Mouse (Mus musculus) kidney, postnatal 0 days (tissue): Measurements from ENCODE around the gene Gdf7. TPM values are rescaled to one million over a fixed set of nuclear protein-coding genes. Genes with fewer than 3 reads are reported as not detected.

Experiments used
- ATAC-seq: fragments of 200-750 bp; cut with Nextera tagmentation; replicated peaks from 2 replicates; pipeline ENCODE4 v1.8.0; 2017; ENCODE audit warnings: low read depth, moderate number of reproducible peaks, moderate TSS enrichment, moderate library complexity; ENCODE audit not compliant: low FRiP score
- DNase-seq: peaks from one replicate; pipeline ENCODE4 v3.0.0-alpha.2; 2016; ENCODE audit warnings: low spot score
- H3K27ac ChIP-seq: fragments of 300-500 bp; sonication (generic); 2 replicates; pipeline ENCODE4 v1.5.1; 2014; ENCODE audit warnings: mild to moderate bottlenecking
- H3K27me3 ChIP-seq: fragments of 300-500 bp; sonication (generic); 2 replicates; pipeline ENCODE4 v1.6.1; 2014; ENCODE audit warnings: low read length, mixed read lengths; ENCODE audit not compliant: insufficient read depth
- H3K36me3 ChIP-seq: fragments of 300-500 bp; sonication (generic); 2 replicates; pipeline ENCODE4 v1.6.1; 2014; ENCODE audit warnings: low read length, mixed read lengths; ENCODE audit not compliant: insufficient read depth
- H3K4me1 ChIP-seq: fragments of 300-500 bp; sonication (generic); replicated peaks from 2 replicates; pipeline ENCODE4 v1.6.1; 2014; ENCODE audit warnings: antibody characterized with exemption, low read length, mixed read lengths; ENCODE audit not compliant: insufficient read depth
- H3K4me2 ChIP-seq: fragments of 300-500 bp; sonication (generic); 2 replicates; pipeline ENCODE4 v1.6.1; 2014; ENCODE audit warnings: mild to moderate bottlenecking, low read length, moderate library complexity, mixed read lengths
- H3K4me3 ChIP-seq: fragments of 300-500 bp; sonication (generic); replicated peaks from 2 replicates; pipeline ENCODE4 v1.5.1; 2014; ENCODE audit warnings: low read depth, low read length
- H3K9ac ChIP-seq: fragments of 300-500 bp; sonication (generic); 2 replicates; pipeline ENCODE4 v1.6.1; 2014; ENCODE audit warnings: low read depth, low read length
- H3K9me3 ChIP-seq: fragments of 300-500 bp; sonication (generic); replicated peaks from 2 replicates; pipeline ENCODE4 v1.6.1; 2016; ENCODE audit warnings: low read length, inconsistent platforms, mixed read lengths
- CTCF ChIP-seq: IDR thresholded peaks from 2 replicates; pipeline ENCODE4 v1.5.1; 2016; ENCODE audit warnings: antibody characterized with exemption, low read depth, mild to moderate bottlenecking, moderate library complexity
- WGBS: fragments of 180-500 bp; shearing (Covaris S2); extraction: QIAGEN DNeasy Blood & Tissue Kit; methylation state at CpG from one replicate; pipeline ENCODE4 v1.1.7; 2014; 5-methylcytosine and 5-hydroxymethylcytosine counted together
- polyA plus RNA-seq: library from polyadenylated mRNA; unstranded; fragments of >200 nt; fragmentation: Nextera tagmentation; extraction: Ambion mirVana; gene quantifications from 2 replicates; pipeline ENCODE4 v1.2.1, GENCODE M21; 2015

Gdf7 gene
- polyA plus RNA-seq, 1 experiment from 2014 or later, result 3.1 TPM

DNA sequence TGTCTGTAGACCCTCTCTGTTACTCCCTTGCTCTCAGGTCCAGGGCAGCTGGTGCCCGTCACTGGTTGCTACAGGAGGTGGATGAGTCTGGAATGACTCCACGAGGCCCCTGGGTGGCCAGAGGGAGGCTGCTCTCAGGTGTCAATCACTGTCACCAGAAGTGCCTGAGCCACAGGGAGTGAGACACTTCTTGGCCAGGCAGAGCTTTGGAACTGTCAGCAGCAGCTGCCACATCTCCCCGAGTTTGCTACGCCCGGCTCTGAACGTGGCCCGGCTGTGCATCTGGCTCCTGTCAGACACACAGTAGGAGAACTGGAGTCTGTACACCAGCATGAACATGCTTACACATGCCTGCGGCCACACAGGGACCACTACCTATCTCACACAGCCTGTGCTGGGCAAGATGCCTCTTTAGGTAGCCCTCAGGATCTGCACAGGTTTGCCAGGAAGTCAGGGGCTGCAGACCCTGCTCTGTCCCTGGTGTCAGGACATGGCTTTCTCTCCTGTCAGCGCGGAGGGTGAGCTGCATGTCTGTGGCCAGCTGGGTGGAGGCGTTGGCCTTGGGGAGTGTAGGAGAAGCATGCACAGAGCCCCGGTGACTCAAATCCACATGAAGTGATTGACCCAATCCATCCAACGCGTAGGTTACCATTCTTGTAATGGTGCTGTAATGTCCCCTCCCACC, 29.9 kb upstream of the Gdf7 start:
- H3K4me2 ChIP-seq, result no peak overlapping the region
- H3K9me3 ChIP-seq, result no peaks in the 10 kb centered on the region
- H3K9ac ChIP-seq, result no peak overlapping the region
- H3K27me3 ChIP-seq, result no peaks in the 10 kb centered on the region
- H3K36me3 ChIP-seq, result 0 out of 2 replicates have a peak, but pooled peaks cover 13% of the 10 kb centered on the region
- H3K4me1 ChIP-seq, result peaks cover 13% of the 10 kb centered on the region; the same call in 1 of the 2 replicates
- no peak overlapping the region for H3K4me3 ChIP-seq
- DNase-seq (peak; percentile 61), ATAC-seq (0 out of 2 replicates have a peak, but pooled peaks have one; percentile 19)
- 30% methylated on average over 14 of the region's 14 CpGs for WGBS
- no peak overlapping the region for H3K27ac ChIP-seq
- no peak for TF ChIP-seq CTCF

DNA sequence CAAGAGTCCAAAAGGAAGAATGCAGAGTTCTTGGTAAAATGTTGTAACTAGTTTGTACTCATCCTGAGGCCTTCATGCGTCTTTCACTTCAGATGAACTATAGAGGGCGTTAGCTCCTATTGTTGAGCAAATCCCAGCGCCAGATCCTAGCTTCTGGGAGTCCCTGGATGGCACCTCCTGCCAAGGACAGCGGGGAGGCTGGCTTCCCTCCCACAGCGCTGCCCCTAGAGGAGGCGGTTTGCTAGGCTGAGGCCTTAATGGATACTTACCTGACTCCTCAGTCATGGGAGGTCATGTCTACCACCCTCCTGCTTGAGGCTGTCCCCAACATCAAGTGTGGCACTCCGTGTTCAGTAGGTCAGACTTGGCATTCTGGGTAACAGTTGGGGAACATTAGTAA, 27.5 kb upstream of the Gdf7 start:
- Histone ChIP-seq H3K9me3 (no peaks in the 10 kb centered on the region), H3K36me3 (0 out of 2 replicates have a peak, but pooled peaks cover 3% of the 10 kb centered on the region), H3K4me1 (peaks cover 9% of the 10 kb centered on the region; the same call in 1 of the 2 replicates), H3K4me3 (no peak overlapping the region), H3K4me2 (no peak overlapping the region), H3K27ac (no peak overlapping the region), H3K27me3 (no peaks in the 10 kb centered on the region), H3K9ac (no peak overlapping the region)
- 96% methylated on average over 7 of the region's 7 CpGs for WGBS
- no peak for DNase-seq
- no peak for ATAC-seq
- TF ChIP-seq CTCF, result 0 out of 2 replicates have a peak, but pooled peaks have one; percentile 10

DNA sequence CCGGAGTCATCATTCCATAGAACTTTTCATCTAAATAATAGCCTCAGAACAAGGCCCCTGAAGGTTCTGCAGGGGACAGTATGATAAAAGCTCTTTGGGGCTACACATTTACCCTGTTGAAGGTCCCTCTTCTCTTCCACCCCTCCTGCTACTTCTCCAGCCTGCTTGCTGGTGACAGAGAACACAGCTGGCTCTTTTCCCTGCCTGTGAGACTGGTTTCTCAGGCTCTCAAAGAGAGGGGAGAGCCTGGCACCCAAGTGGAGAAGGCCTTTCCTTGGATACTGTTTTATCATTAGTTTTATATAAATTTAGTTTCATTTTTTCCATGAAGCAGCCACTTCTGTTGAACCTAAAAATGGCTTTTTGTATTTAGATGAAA, 25.9 kb upstream of the Gdf7 start:
- 86% methylated on average over 1 of the region's 1 CpGs for WGBS
- H3K4me3 ChIP-seq, result no peak overlapping the region
- no peak for TF ChIP-seq CTCF
- no peak overlapping the region for H3K4me2 ChIP-seq
- no peak for ATAC-seq
- no peak for DNase-seq
- no peak overlapping the region for H3K27ac ChIP-seq
- no peaks in the 10 kb centered on the region for H3K9me3 ChIP-seq
- no peaks in the 10 kb centered on the region for H3K27me3 ChIP-seq
- H3K4me1 ChIP-seq, result peaks cover 9% of the 10 kb centered on the region; the same call in 1 of the 2 replicates
- H3K9ac ChIP-seq, result 0 out of 2 replicates have a peak overlapping the region, but pooled peaks have one; percentile 9
- 0 out of 2 replicates have a peak, but pooled peaks cover 3% of the 10 kb centered on the region for H3K36me3 ChIP-seq

DNA sequence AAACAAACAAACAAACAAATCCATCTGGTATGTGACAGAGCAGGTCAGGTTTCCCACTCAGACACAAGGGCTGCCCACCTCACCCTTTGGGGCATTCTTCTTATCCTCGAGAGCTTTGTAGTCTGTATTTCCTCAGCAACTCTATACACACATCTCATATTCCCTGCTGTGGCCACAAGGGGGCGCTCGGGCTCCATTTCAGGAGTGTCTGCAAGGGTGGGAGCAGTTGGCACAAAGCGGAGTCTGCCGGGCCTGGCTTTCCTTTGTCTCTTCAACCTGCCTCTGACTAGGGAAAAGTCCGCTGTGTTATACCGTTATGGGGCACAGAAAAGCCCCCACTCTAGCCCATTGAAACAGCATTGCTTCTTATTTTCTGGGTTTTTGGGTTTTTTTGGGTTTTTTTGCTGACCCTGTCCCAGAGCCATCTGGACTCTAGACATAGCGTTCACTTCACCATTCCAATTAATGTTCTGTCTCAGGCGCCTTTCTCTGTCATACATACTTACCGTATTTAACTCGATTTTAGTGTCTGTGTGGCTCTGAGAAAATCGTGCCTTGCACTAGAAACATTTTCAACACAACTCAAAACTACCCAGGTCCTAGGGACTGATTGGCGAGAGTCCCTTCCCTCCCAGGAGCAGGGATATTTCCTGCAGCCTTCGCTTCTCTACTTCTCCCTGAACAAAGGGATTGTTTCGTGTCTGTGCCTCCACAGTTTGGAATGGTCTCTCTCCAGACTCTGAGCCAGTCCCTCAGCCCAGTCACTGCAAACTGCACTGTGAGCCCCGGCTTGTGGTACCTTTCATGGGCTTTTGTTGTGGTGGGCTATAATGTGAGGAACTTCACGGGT, 25.3 kb upstream of the Gdf7 start:
- no peak overlapping the region for H3K27ac ChIP-seq
- peak; percentile 100 for TF ChIP-seq CTCF
- H3K9me3 ChIP-seq, result no peaks in the 10 kb centered on the region
- 0 out of 2 replicates have a peak, but pooled peaks cover 4% of the 10 kb centered on the region for H3K36me3 ChIP-seq
- H3K4me2 ChIP-seq, result no peak overlapping the region
- no peaks in the 10 kb centered on the region for H3K27me3 ChIP-seq
- H3K9ac ChIP-seq, result 0 out of 2 replicates have a peak overlapping the region, but pooled peaks have one; percentile 9
- peak; percentile 76 for ATAC-seq
- no peak overlapping the region for H3K4me3 ChIP-seq
- peaks cover 6% of the 10 kb centered on the region; the same call in 1 of the 2 replicates for H3K4me1 ChIP-seq
- DNase-seq, result peak; percentile 95
- 41% methylated on average over 17 of the region's 17 CpGs for WGBS

DNA sequence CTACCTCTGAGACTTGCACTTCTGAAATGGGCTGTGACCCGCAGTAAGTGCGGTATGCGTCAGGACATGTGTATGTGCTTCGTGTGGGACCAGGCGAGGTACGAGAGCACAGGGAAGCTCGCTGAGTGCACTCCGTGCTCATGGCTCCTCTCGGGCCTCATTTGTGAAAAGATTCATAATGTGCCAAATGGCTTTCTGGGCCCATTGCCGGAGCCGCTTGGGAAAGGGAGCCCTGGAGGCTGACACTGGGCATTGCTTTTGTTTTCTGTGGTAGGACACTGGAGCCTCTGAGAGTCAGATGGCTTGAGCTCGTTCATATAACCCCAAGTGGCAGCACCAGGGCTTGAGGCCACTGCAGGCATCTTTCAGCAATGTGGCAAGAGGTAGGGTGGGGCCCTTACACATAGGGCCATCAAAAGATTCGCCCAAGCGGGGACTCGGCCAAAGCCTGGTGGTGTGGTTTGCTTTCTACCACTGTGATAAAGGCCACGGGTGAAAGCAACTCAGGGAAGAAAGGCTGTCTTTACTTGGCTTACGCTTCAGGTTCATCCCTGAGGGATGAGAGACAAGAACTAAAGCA, 24.3 kb upstream of the Gdf7 start:
- H3K4me3 ChIP-seq, result no peak overlapping the region
- no peak overlapping the region for H3K27ac ChIP-seq
- H3K36me3 ChIP-seq, result 0 out of 2 replicates have a peak, but pooled peaks cover 9% of the 10 kb centered on the region
- no peak for ATAC-seq
- no peak for TF ChIP-seq CTCF
- no peak overlapping the region for H3K9ac ChIP-seq
- DNase-seq, result no peak
- no peak overlapping the region for H3K4me2 ChIP-seq
- WGBS, result 94% methylated on average over 17 of the region's 17 CpGs
- no peaks in the 10 kb centered on the region for H3K4me1 ChIP-seq
- no peaks in the 10 kb centered on the region for H3K27me3 ChIP-seq
- H3K9me3 ChIP-seq, result no peaks in the 10 kb centered on the region
